Mouse (Mus musculus) left cerebral cortex, adult 6 months (tissue): ENCODE measurements around the gene Nlrp4f. TPM values are rescaled to one million over a fixed set of nuclear protein-coding genes. Genes with fewer than 3 reads are reported as not detected.

ENCODE experiments used
- long read RNA-seq, 2 experiments: library from polyadenylated mRNA; unstranded; transcript quantifications; one replicate each; pipeline ENCODE4 v2.0.0; 2019 to 2020
- polyA plus RNA-seq: library from polyadenylated mRNA; unstranded; fragments of <200 nt; fragmentation: Nextera tagmentation; gene quantifications from 2 replicates; pipeline ENCODE4 v1.2.3, GENCODE M21; 2021

Nlrp4f gene
- polyA plus RNA-seq, result 0.21 TPM in 1 of 2 replicates, not detected in the other
- long read RNA-seq, experiment 1, result 0 reads
- long read RNA-seq, experiment 2, result 0 reads

DNA sequence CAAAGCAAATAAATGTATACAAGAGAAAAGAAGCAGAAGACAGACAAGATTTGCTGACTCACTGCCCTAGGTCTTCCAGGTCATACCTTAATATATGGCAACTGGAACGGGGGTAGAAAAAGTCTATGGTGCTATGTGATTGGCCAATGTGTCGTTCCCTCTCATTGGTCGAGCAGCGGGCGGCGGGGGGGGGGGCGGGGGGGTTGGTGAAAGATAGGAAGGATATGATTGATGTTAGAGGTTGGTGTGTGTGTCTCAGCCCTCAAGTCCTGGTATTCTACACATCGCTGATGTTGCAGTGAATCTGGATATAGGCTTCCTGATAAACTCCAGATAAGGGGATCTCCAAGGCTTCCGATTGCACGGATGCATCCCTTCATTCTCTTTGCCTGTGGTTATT lies at the start of gene Nlrp4f:
Gene Nlrp4f, minus strand, starts transcription at position 101 of the 400 bp plus-strand sequence.

DNA sequence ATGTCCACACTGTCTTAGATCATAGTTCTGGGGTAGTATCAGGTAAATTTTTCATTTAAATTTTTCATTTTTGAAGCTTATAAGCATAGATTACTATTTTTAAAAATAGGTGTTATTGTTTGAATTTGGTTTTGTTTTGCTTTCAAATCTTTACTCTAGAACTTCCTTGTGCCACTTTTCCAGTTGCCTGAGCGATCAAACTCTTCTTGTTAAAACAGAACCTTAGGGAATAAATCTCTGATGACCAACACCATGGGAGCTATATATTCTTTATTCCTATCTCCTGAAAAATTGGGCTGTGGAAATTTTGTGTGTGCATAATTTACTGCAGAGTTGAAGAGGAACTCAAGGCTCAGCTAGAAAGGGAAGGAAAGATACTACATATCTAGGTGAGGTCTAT lies 55.8 kb downstream of the Nlrp4f start, which contains the start of gene Olfr466:
Gene Olfr466, plus strand, starts transcription at position 301 of the 400 bp plus-strand sequence.

DNA sequence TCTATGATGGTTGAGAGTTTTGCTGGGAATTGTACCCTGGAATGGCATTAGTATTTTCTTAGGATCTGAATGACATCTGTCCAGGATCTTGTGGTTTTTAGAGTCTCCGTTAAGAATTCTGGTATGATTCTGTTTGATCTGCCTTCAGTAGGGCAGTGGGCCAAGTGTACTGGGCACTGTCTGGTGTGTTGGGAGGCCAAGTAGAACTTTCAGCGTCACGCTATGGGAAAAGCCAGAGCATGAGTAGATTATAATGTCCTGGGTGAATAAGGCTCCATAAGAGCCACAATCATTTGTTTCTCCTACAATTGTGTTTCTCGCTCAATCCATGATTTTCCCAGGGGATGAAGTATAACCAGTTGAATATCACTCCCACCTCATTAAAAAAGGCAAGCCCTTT lies 68.0 kb downstream of the Nlrp4f start, which contains the start of gene Olfr465-ps1:
Gene Olfr465-ps1, plus strand, starts transcription at position 301 of the 400 bp plus-strand sequence.

Other genes starting within 250 kb of the Nlrp4f start
- gene Spata31d1c, start 172.9 kb downstream of the Nlrp4f start, polyA plus RNA-seq, result not detected in 2 replicates
- gene Prss47, start 153.2 kb downstream of the Nlrp4f start, polyA plus RNA-seq, result not detected in 2 replicates
- gene Mfsd14b, start 93.0 kb downstream of the Nlrp4f start, polyA plus RNA-seq, result 33.1 and 40.2 TPM in 2 replicates
- gene Olfr465-ps1, start 67.9 kb downstream of the Nlrp4f start, polyA plus RNA-seq, result not detected in 2 replicates
- gene Olfr466, start 55.7 kb downstream of the Nlrp4f start, polyA plus RNA-seq, result not detected in 2 replicates
- gene Gm10775, start 53.6 kb upstream of the Nlrp4f start, polyA plus RNA-seq, result 0.28 TPM in 1 of 2 replicates, not detected in the other
- gene Zfp369, start 72.8 kb upstream of the Nlrp4f start, polyA plus RNA-seq, result 8.8 and 9.6 TPM in 2 replicates